In the genomic region with DNA sequence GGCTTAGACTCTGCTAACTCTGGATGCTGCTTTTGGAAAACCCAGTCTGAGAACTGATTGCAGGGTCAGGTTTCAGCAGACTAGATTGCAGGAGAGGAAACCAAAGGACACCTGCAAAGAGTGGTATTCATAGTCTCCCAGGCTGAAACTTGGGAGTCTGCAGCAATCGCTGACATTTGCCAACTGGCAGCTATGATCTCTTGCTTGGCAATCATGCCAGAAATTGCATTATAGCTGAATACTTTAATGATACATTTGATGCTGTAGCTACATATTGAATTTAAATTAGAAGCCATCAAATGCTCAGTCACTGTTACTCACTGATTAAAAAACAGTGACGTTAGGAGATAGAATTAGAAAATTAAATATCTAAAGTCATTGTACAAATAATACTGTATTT, we compare ENCODE assay signal across 24 mouse cellular contexts.
DNase-seq lines count a peak whose midpoint lies in the region; ATAC-seq and TF ChIP-seq lines count a peak whose summit lies in the region.
"Had no signal": no experiment of that assay in that cellular context is flagged by ENCODE, and none has a peak within 500 bp of the region (broad histone marks: within the 10 kb centered on the region; RNA-seq: fewer than 3 reads in every experiment).

No protein-coding gene starts in this region.

- no peaks in the 10 kb centered on the region for H3K27me3 ChIP-seq in forebrain, embryonic 14.5 days (replicated peaks; ENCODE audit: control insufficient read depth, insufficient read depth, low read length)
- H3K27me3 ChIP-seq in forebrain, embryonic 11.5 days (ENCODE audit: control insufficient read depth, insufficient read depth, low read length), result no peaks in the 10 kb centered on the region
- no peaks in the 10 kb centered on the region for H3K27me3 ChIP-seq in kidney, postnatal 0 days (ENCODE audit: insufficient read depth, low read length)
- H3K27me3 ChIP-seq: CH12.LX; embryonic facial prominence, embryonic 13.5 days; forebrain, embryonic 13.5 days; Patski had no signal

- H3K4me2 ChIP-seq in forebrain, embryonic 14.5 days (ENCODE audit: low read length), result no peak overlapping the region
- no peak overlapping the region for H3K4me2 ChIP-seq in forebrain, embryonic 11.5 days (ENCODE audit: low read depth, low read length, severe bottlenecking)
- no peak overlapping the region for H3K4me2 ChIP-seq in kidney, postnatal 0 days (ENCODE audit: low read length)
- H3K4me2 ChIP-seq: embryonic facial prominence, embryonic 13.5 days; forebrain, embryonic 13.5 days had no signal

- H3K9me3 ChIP-seq in forebrain, embryonic 14.5 days (replicated peaks; ENCODE audit: control insufficient read depth, low read length), result no peaks in the 10 kb centered on the region
- H3K9me3 ChIP-seq in forebrain, embryonic 11.5 days (ENCODE audit: control insufficient read depth, low read length), result no peaks in the 10 kb centered on the region
- no peaks in the 10 kb centered on the region for H3K9me3 ChIP-seq in kidney, postnatal 0 days (replicated peaks; ENCODE audit: low read length)
- H3K9me3 ChIP-seq: embryonic facial prominence, embryonic 13.5 days; forebrain, embryonic 13.5 days; G1E had no signal

- ATAC-seq in forebrain, embryonic 14.5 days, result 0 out of 2 replicates have a peak, but pooled peaks have one; percentile 26
- ATAC-seq in forebrain, embryonic 11.5 days (replicated peaks; ENCODE audit: low FRiP score), result no peak
- ATAC-seq in kidney, postnatal 0 days (replicated peaks; ENCODE audit: low FRiP score, low read depth), result no peak
- ATAC-seq: activated CD4-positive, CD25-positive, alpha-beta regulatory T cell, adult 4 months; CD4-positive, CD25-positive, alpha-beta regulatory T cell, adult 4 months; forebrain, embryonic 13.5 days; forebrain, postnatal 0 days; Patski had no signal

- H3K4me3 ChIP-seq in forebrain, embryonic 14.5 days (ENCODE audit: low read depth, low read length), result no peak overlapping the region
- H3K4me3 ChIP-seq in forebrain, embryonic 11.5 days (ENCODE audit: low read depth, low read length), result no peak overlapping the region
- H3K4me3 ChIP-seq in kidney, postnatal 0 days (replicated peaks; ENCODE audit: low read depth, low read length), result no peak overlapping the region
- H3K4me3 ChIP-seq: embryonic facial prominence, embryonic 13.5 days; forebrain, embryonic 13.5 days had no signal

- H3K36me3 ChIP-seq in forebrain, embryonic 14.5 days (ENCODE audit: control insufficient read depth, insufficient read depth, low read length), result no peaks in the 10 kb centered on the region
- H3K36me3 ChIP-seq in forebrain, embryonic 11.5 days (ENCODE audit: control insufficient read depth, insufficient read depth, low read length), result no peaks in the 10 kb centered on the region
- no peaks in the 10 kb centered on the region for H3K36me3 ChIP-seq in kidney, postnatal 0 days (ENCODE audit: insufficient read depth, low read length)
- H3K36me3 ChIP-seq: embryonic facial prominence, embryonic 13.5 days; G1E had no signal

- peak; percentile 23 to 30 for DNase-seq in cerebellum, postnatal 10 days
- DNase-seq in cerebellum, adult 9-10 months, result no peak
- DNase-seq in forebrain, embryonic 14.5 days (ENCODE audit: low spot score), result peak; percentile 63
- DNase-seq in forebrain, embryonic 11.5 days (ENCODE audit: low spot score), result no peak
- DNase-seq in kidney, postnatal 0 days (ENCODE audit: low spot score), result peak; percentile 3
- DNase-seq in kidney, postnatal 4 days, result no peak
- no peak for DNase-seq in lung, adult 18-20 months
- DNase-seq: adrenal gland, adult 8-10 months; adrenal gland, postnatal 14 days; adrenal gland, postnatal 36 days; B cell, adult 2 months; cerebellum, adult 11 months; cerebellum, adult 18-20 months; cerebellum, adult 8-10 months; cerebellum, postnatal 36 days; embryo, embryonic 11 days; forebrain, postnatal 0 days had no signal

- no peak overlapping the region for H3K27ac ChIP-seq in forebrain, embryonic 14.5 days (ENCODE audit: low read depth, low read length)
- H3K27ac ChIP-seq in forebrain, embryonic 11.5 days (ENCODE audit: low read depth, low read length), result no peak overlapping the region
- no peak overlapping the region for H3K27ac ChIP-seq in kidney, postnatal 0 days
- H3K27ac ChIP-seq: embryonic facial prominence, embryonic 13.5 days; forebrain, embryonic 13.5 days had no signal

- WGBS in forebrain, embryonic 14.5 days, result 48% methylated on average over 2 of the region's 2 CpGs
- WGBS in forebrain, embryonic 11.5 days, result 76% methylated on average over 2 of the region's 2 CpGs
- 55% methylated on average over 2 of the region's 2 CpGs for WGBS in kidney, postnatal 0 days

- H3K9ac ChIP-seq in forebrain, embryonic 14.5 days (ENCODE audit: low read length), result no peak overlapping the region
- no peak overlapping the region for H3K9ac ChIP-seq in forebrain, embryonic 11.5 days (ENCODE audit: low read length)
- H3K9ac ChIP-seq in kidney, postnatal 0 days (ENCODE audit: low read depth, low read length), result no peak overlapping the region
- H3K9ac ChIP-seq: embryonic facial prominence, embryonic 13.5 days; forebrain, embryonic 13.5 days; forebrain, postnatal 0 days had no signal

- TF ChIP-seq CTCF in kidney, postnatal 0 days (IDR thresholded peaks at IDR 0.05; ENCODE audit: low read depth), result no peak

- no peaks in the 10 kb centered on the region for H3K4me1 ChIP-seq in forebrain, embryonic 14.5 days (ENCODE audit: control insufficient read depth, insufficient read depth, low read length)
- H3K4me1 ChIP-seq in forebrain, embryonic 11.5 days (replicated peaks; ENCODE audit: control insufficient read depth, insufficient read depth, low read length), result no peaks in the 10 kb centered on the region
- H3K4me1 ChIP-seq in kidney, postnatal 0 days (replicated peaks; ENCODE audit: insufficient read depth, low read length), result no peaks in the 10 kb centered on the region
- H3K4me1 ChIP-seq: forebrain, embryonic 13.5 days had no signal

Comparison
In these comparisons a context has a peak if more than half of its experiments do, and no peak if none do; other contexts are left out.
1. DNase-seq: peak in cerebellum, postnatal 10 days (2 of 2), forebrain, embryonic 14.5 days (single experiment) and kidney, postnatal 0 days (single experiment); none in cerebellum, adult 9-10 months (single experiment), forebrain, embryonic 11.5 days (single experiment), kidney, postnatal 4 days (0 of 2) and lung, adult 18-20 months (0 of 2).